In the genomic region with DNA sequence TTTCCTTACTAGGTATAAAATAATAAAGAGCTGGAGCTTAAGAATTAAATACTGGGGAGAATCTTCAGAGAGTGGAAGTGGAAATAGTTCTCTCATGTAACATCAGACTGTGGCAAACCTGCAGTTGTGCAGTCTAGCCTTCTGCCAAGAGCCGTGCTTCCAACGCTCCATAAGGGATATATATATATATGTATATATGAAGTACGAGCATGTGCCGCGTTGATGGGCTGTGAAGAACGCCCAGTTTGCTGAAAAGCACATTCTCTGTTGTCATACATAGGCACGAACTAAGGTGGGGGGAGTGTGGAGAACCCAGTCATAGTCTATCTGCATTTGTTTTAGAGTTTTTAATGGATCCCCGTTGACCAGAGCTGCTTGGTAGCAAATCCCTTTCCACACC, we compare ENCODE assay signal across 12 mouse cellular contexts.
"Had no signal": no experiment of that assay in that cellular context is flagged by ENCODE, and none has a peak within 500 bp of the region (broad histone marks: within the 10 kb centered on the region; RNA-seq: fewer than 3 reads in every experiment).

No protein-coding gene starts in this region.

- H3K36me3 ChIP-seq: kidney, embryonic 15.5 days; limb, embryonic 13.5 days; midbrain, embryonic 12.5 days; neural tube, embryonic 12.5 days; stomach, embryonic 15.5 days had no signal

- H3K4me2 ChIP-seq: kidney, embryonic 15.5 days; limb, embryonic 13.5 days; midbrain, embryonic 12.5 days; neural tube, embryonic 12.5 days; stomach, embryonic 15.5 days had no signal

- H3K27ac ChIP-seq: kidney, embryonic 15.5 days; limb, embryonic 13.5 days; liver, embryonic 14.5 days; midbrain, embryonic 12.5 days; neural tube, embryonic 12.5 days; stomach, embryonic 15.5 days had no signal

- H3K9ac ChIP-seq: kidney, embryonic 15.5 days; limb, embryonic 13.5 days; liver, embryonic 14.5 days; midbrain, embryonic 12.5 days; neural tube, embryonic 12.5 days; stomach, embryonic 15.5 days had no signal

- H3K27me3 ChIP-seq: kidney, embryonic 15.5 days; limb, embryonic 13.5 days; midbrain, embryonic 12.5 days; neural tube, embryonic 12.5 days; stomach, embryonic 15.5 days had no signal

- H3K4me3 ChIP-seq: kidney, embryonic 15.5 days; limb, embryonic 13.5 days; midbrain, embryonic 12.5 days; myocyte; neural tube, embryonic 12.5 days; stomach, embryonic 15.5 days had no signal

- H3K4me1 ChIP-seq: kidney, embryonic 15.5 days; limb, embryonic 13.5 days; midbrain, embryonic 12.5 days; neural tube, embryonic 12.5 days; stomach, embryonic 15.5 days had no signal

- H3K9me3 ChIP-seq: kidney, embryonic 15.5 days; limb, embryonic 13.5 days; midbrain, embryonic 12.5 days; neural tube, embryonic 12.5 days; stomach, embryonic 15.5 days had no signal

- DNase-seq: kidney, adult 2 months; kidney, postnatal 14 days; left cerebral cortex, postnatal 4 days; lung, adult 18-20 months; thymus, postnatal 36 days had no signal
